Mouse (Mus musculus) midbrain, embryonic 15.5 days (tissue): ENCODE measurements around the gene Rap1gap. TPM values are rescaled to one million over a fixed set of nuclear protein-coding genes. Genes with fewer than 3 reads are reported as not detected.

Experiments used
- ATAC-seq: fragments of 200-750 bp; cut with Nextera tagmentation; replicated peaks from 2 replicates; pipeline ENCODE4 v1.8.0; 2017; ENCODE audit warnings: moderate TSS enrichment
- H3K27ac ChIP-seq: fragments of 300-500 bp; sonication (generic); 2 replicates; pipeline ENCODE4 v1.5.1; 2015; ENCODE audit warnings: mild to moderate bottlenecking, inconsistent platforms
- H3K27me3 ChIP-seq: fragments of 300-500 bp; sonication (generic); replicated peaks from 2 replicates; pipeline ENCODE4 v1.6.1; 2015; ENCODE audit warnings: inconsistent platforms
- H3K36me3 ChIP-seq: fragments of 300-500 bp; sonication (generic); replicated peaks from 2 replicates; pipeline ENCODE4 v1.6.1; 2015; ENCODE audit warnings: inconsistent platforms
- H3K4me1 ChIP-seq: fragments of 300-500 bp; sonication (generic); 2 replicates; pipeline ENCODE4 v1.6.1; 2015; ENCODE audit warnings: inconsistent platforms
- H3K4me2 ChIP-seq: fragments of 300-500 bp; sonication (generic); 2 replicates; pipeline ENCODE4 v1.6.1; 2015; ENCODE audit warnings: inconsistent platforms, mild to moderate bottlenecking, moderate library complexity
- H3K4me3 ChIP-seq: fragments of 300-500 bp; sonication (generic); 2 replicates; pipeline ENCODE4 v1.5.1; 2015; ENCODE audit warnings: mild to moderate bottlenecking, inconsistent platforms
- H3K9ac ChIP-seq: fragments of 300-500 bp; sonication (generic); 2 replicates; pipeline ENCODE4 v1.6.1; 2015; ENCODE audit warnings: mild to moderate bottlenecking, inconsistent platforms
- H3K9me3 ChIP-seq: fragments of 300-500 bp; sonication (generic); 2 replicates; pipeline ENCODE4 v1.6.1; 2016; ENCODE audit warnings: inconsistent platforms
- WGBS: fragments of 180-500 bp; shearing (Covaris S2); methylation state at CpG from one replicate; pipeline ENCODE4 v1.1.7; 2015; ENCODE audit warnings: mixed read lengths; 5-methylcytosine and 5-hydroxymethylcytosine counted together
- polyA plus RNA-seq: library from polyadenylated mRNA; unstranded; fragments of >200 nt; fragmentation: Nextera tagmentation; extraction: Ambion mirVana; gene quantifications from 2 replicates; pipeline ENCODE4 v1.2.1, GENCODE M21; 2015

Gene Rap1gap
- polyA plus RNA-seq, 1 experiment from 2014 or later: 88.1 TPM

DNA sequence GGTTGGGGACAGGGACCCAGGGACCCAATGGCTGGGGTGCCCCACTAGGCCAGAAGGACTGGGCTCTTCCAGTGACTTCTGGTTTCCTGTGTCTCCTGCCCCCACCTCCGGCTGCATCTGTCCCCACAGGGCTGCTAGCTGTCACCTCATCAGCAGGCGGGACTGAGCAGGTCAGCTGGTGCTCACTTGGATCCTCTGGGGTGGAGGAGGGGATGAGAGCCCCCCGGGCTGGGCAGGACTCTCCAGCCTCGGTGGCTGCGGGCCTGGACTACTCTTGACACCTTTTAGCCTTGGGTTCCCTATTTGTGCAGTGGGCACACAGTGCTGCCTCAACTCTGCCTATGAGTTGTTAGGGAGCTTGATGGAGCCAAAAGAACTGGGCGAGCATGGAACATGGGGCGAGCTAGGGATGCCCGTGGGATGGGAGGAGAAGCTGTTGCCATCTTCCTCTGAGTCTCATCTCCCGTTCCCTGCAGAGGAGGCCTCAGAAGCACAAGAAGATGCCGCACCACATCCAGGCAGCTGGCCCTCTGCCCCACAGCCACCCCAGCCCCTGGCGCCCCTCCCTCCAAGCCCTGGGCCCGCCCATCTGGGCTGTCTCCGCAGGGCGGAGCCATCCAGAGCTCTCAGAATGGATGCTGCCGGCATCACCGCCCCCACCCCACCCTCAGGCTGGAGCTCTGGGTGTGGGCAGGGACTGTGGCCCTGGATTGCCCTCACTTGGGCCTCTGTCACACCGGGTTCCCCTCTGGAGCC is 64.1 kb downstream of the Rap1gap start:
- Histone ChIP-seq H3K4me2 (peak overlapping the region; percentile 66), H3K27ac (0 out of 2 replicates have a peak overlapping the region, but pooled peaks have one; percentile 15), H3K27me3 (peaks cover 9% of the 10 kb centered on the region; the same call in 1 of the 2 replicates), H3K4me3 (peak overlapping the region; percentile 33), H3K9me3 (no peaks in the 10 kb centered on the region), H3K9ac (peak overlapping the region; percentile 43), H3K36me3 (no peaks in the 10 kb centered on the region), H3K4me1 (peaks cover 42% of the 10 kb centered on the region)
- peak; percentile 25 for ATAC-seq
- 7% methylated on average over 17 of the region's 17 CpGs for WGBS

- ATAC-seq: peak; percentile 22; the same call in 1 of the 2 replicates
- Histone ChIP-seq H3K4me1 (peaks cover 37% of the 10 kb centered on the region), H3K27me3 (0 out of 2 replicates have a peak, but pooled peaks cover 9% of the 10 kb centered on the region), H3K4me2 (peak overlapping the region; percentile 66), H3K9me3 (no peaks in the 10 kb centered on the region), H3K9ac (peak overlapping the region; percentile 43), H3K27ac (no peak overlapping the region), H3K4me3 (peak overlapping the region; percentile 33), H3K36me3 (no peaks in the 10 kb centered on the region)
- WGBS: 20% methylated on average over 23 of the region's 24 CpGs
These were observed 64.8 kb downstream of the Rap1gap start for GRCm38 (mm10) chr4:137729155-137729855.

DNA sequence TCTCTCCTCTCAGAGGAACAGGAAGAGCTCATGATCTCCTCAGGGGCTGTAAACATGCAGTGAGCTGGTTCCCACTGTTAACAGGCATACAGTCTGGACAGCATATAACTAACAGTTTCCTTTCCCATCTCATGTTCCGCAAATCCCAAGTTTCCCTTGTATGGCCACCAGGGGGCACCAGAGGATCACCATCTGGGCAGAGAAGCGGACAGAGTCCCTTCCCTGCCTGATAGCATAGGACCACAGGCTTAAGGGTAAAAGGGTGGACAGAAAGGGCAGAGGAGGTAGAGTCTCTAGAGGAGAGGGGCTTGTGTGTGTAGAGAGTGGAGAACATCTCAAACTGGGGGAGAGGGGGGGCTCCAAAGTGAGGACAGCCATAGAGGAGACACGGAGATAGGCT is 65.6 kb downstream of the Rap1gap start:
- H3K27ac ChIP-seq: no peak overlapping the region
- no peaks in the 10 kb centered on the region for H3K36me3 ChIP-seq
- WGBS: 16% methylated on average over 3 of the region's 3 CpGs
- H3K9me3 ChIP-seq: no peaks in the 10 kb centered on the region
- peak; percentile 63 for ATAC-seq
- peaks cover 37% of the 10 kb centered on the region for H3K4me1 ChIP-seq
- 0 out of 2 replicates have a peak, but pooled peaks cover 9% of the 10 kb centered on the region for H3K27me3 ChIP-seq
- H3K9ac ChIP-seq: no peak overlapping the region
- no peak overlapping the region for H3K4me3 ChIP-seq
- H3K4me2 ChIP-seq: no peak overlapping the region

GRCm38 (mm10) chr4:137730757-137731156 is 66.2 kb downstream of the Rap1gap start:
- H3K4me2 ChIP-seq: no peak overlapping the region
- no peak overlapping the region for H3K9ac ChIP-seq
- H3K9me3 ChIP-seq: no peaks in the 10 kb centered on the region
- H3K27me3 ChIP-seq: 0 out of 2 replicates have a peak, but pooled peaks cover 9% of the 10 kb centered on the region
- peaks cover 37% of the 10 kb centered on the region for H3K4me1 ChIP-seq
- no peaks in the 10 kb centered on the region for H3K36me3 ChIP-seq
- 76% methylated on average over 8 of the region's 8 CpGs for WGBS
- no peak overlapping the region for H3K27ac ChIP-seq
- H3K4me3 ChIP-seq: no peak overlapping the region
- ATAC-seq: no peak

GRCm38 (mm10) chr4:137731891-137732290 is 67.4 kb downstream of the Rap1gap start:
- H3K4me1 ChIP-seq: peaks cover 40% of the 10 kb centered on the region
- WGBS: 71% methylated on average over 10 of the region's 10 CpGs
- no peaks in the 10 kb centered on the region for H3K9me3 ChIP-seq
- H3K4me2 ChIP-seq: no peak overlapping the region
- no peak for ATAC-seq
- H3K36me3 ChIP-seq: no peaks in the 10 kb centered on the region
- H3K27ac ChIP-seq: no peak overlapping the region
- H3K27me3 ChIP-seq: 0 out of 2 replicates have a peak, but pooled peaks cover 9% of the 10 kb centered on the region
- no peak overlapping the region for H3K4me3 ChIP-seq
- H3K9ac ChIP-seq: no peak overlapping the region

DNA sequence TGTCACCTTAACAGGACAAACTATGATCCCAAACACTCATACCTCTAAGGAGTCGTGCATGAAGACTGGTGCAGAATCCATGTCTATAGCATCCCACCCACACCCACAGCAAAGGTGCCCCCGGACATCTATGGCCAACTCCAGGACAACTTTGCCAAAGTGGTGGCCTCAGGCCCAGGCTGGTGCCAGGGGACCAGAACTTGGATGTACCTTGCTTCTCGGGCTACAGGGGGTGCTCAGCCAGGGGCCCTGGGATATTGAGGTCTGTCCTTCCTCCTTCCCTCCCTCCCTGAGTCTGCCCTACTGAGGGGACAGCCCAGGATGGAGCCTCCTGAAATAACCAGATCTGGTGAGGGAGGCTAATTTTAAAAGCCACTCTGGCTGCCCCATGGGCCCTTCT is 67.8 kb downstream of the Rap1gap start:
- peaks cover 35% of the 10 kb centered on the region for H3K4me1 ChIP-seq
- no peaks in the 10 kb centered on the region for H3K9me3 ChIP-seq
- no peak for ATAC-seq
- no peak overlapping the region for H3K27ac ChIP-seq
- no peak overlapping the region for H3K9ac ChIP-seq
- 0 out of 2 replicates have a peak, but pooled peaks cover 9% of the 10 kb centered on the region for H3K27me3 ChIP-seq
- H3K4me3 ChIP-seq: no peak overlapping the region
- no peaks in the 10 kb centered on the region for H3K36me3 ChIP-seq
- H3K4me2 ChIP-seq: no peak overlapping the region
- WGBS: 81% methylated on average over 3 of the region's 3 CpGs

DNA sequence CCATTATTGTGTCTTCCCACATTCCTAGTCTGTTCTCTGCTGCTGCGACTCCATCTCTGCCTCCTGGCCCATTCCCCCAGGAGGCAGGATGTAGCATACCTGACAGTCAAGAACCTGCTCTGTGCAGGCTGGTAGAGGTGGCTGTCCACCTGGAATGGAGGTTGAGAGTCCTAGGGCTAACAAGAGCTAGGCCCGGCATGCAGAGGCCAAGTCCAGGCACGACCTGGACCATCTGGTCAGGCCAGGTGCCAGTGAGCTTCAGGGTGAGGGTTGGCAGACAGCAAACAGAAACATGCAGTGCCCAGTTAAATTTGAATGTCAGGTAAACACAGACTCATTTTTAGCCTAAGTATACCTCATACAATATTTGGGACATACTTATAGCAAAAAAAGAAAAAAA is 68.4 kb downstream of the Rap1gap start:
- 75% methylated on average over 3 of the region's 3 CpGs for WGBS
- Histone ChIP-seq H3K9ac (no peak overlapping the region), H3K4me2 (no peak overlapping the region), H3K9me3 (no peaks in the 10 kb centered on the region), H3K36me3 (no peaks in the 10 kb centered on the region), H3K27me3 (0 out of 2 replicates have a peak, but pooled peaks cover 9% of the 10 kb centered on the region), H3K27ac (no peak overlapping the region), H3K4me3 (no peak overlapping the region), H3K4me1 (peaks cover 29% of the 10 kb centered on the region)
- no peak for ATAC-seq

DNA sequence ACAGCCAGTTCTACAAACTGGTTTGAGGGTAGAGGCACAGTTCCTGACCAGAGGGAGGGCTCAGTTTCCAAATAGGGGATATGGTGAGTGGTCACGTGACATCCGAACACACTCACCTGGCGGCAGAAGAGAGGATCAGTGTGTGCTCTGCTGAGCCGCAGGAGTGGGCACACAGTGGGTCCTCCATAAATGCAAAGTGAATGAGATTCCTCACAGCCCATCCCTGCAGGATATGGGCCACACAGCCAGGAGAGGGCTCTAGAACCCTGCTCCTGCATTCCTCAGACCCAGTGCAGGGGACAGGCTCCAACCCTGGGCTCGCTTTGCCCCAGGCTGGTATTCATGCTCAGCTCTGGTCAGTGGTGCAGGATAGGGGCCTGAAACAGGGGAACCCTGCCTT is 68.9 kb downstream of the Rap1gap start:
- Histone ChIP-seq H3K9ac (no peak overlapping the region), H3K36me3 (no peaks in the 10 kb centered on the region), H3K9me3 (no peaks in the 10 kb centered on the region), H3K4me2 (no peak overlapping the region), H3K27ac (no peak overlapping the region), H3K4me1 (peaks cover 24% of the 10 kb centered on the region), H3K27me3 (0 out of 2 replicates have a peak, but pooled peaks cover 9% of the 10 kb centered on the region), H3K4me3 (no peak overlapping the region)
- WGBS: 76% methylated on average over 5 of the region's 5 CpGs
- ATAC-seq: no peak

GRCm38 (mm10) chr4:137736220-137736701 is 71.7 kb downstream of the Rap1gap start:
- Histone ChIP-seq H3K4me3 (no peak overlapping the region), H3K36me3 (no peaks in the 10 kb centered on the region), H3K9ac (no peak overlapping the region), H3K9me3 (no peaks in the 10 kb centered on the region), H3K27me3 (no peaks in the 10 kb centered on the region), H3K4me1 (peaks cover 10% of the 10 kb centered on the region), H3K27ac (no peak overlapping the region), H3K4me2 (no peak overlapping the region)
- WGBS: 36% methylated on average over 11 of the region's 11 CpGs
- no peak for ATAC-seq

- H3K4me1 ChIP-seq: peaks cover 10% of the 10 kb centered on the region
- no peaks in the 10 kb centered on the region for H3K27me3 ChIP-seq
- H3K27ac ChIP-seq: no peak overlapping the region
- H3K4me3 ChIP-seq: no peak overlapping the region
- no peak overlapping the region for H3K4me2 ChIP-seq
- no peaks in the 10 kb centered on the region for H3K36me3 ChIP-seq
- no peak overlapping the region for H3K9ac ChIP-seq
- no peak for ATAC-seq
- 70% methylated on average over 3 of the region's 3 CpGs for WGBS
- H3K9me3 ChIP-seq: no peaks in the 10 kb centered on the region
These were observed 73.2 kb downstream of the Rap1gap start for GRCm38 (mm10) chr4:137737760-137738159.

GRCm38 (mm10) chr4:137739151-137739923 is 74.8 kb downstream of the Rap1gap start:
- Histone ChIP-seq H3K4me3 (0 out of 2 replicates have a peak overlapping the region, but pooled peaks have one; percentile 13), H3K9ac (no peak overlapping the region), H3K4me2 (peak overlapping the region; percentile 45), H3K27me3 (no peaks in the 10 kb centered on the region), H3K4me1 (peaks cover 10% of the 10 kb centered on the region), H3K9me3 (no peaks in the 10 kb centered on the region), H3K27ac (0 out of 2 replicates have a peak overlapping the region, but pooled peaks have one; percentile 2), H3K36me3 (no peaks in the 10 kb centered on the region)
- ATAC-seq: peak; percentile 77
- WGBS: 50% methylated on average over 9 of the region's 9 CpGs

DNA sequence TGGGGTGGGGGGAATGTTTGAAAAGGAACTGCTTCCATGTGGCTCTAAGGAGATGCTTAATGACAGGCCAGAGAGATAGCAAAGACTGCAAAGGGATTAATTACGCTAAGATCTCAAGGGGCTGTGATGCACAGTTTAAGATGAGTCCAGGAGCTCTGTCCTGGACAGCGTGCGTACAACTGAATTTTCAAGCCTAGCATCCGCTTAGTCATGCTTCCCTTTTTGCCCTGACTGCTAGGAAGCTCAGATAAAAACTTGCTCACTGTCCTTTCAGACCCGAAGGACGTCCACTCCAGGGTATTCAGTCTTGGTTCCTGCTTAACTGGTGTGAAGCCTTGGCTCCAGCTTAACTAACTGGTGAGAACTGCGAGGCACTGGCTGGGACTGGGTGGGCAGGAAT is 75.8 kb downstream of the Rap1gap start:
- Histone ChIP-seq H3K4me3 (no peak overlapping the region), H3K9me3 (no peaks in the 10 kb centered on the region), H3K4me2 (no peak overlapping the region), H3K27me3 (no peaks in the 10 kb centered on the region), H3K36me3 (no peaks in the 10 kb centered on the region), H3K27ac (no peak overlapping the region), H3K9ac (no peak overlapping the region), H3K4me1 (peaks cover 10% of the 10 kb centered on the region)
- no peak for ATAC-seq
- WGBS: 89% methylated on average over 7 of the region's 7 CpGs
